Mouse (Mus musculus): ENCODE measurements around the gene Srgap3.
"Not testable (repeated sequence)": the region's sequence is repeated elsewhere in the genome, so short reads cannot be mapped to it uniquely, and the experiment has no call there.

Gene Srgap3

DNA sequence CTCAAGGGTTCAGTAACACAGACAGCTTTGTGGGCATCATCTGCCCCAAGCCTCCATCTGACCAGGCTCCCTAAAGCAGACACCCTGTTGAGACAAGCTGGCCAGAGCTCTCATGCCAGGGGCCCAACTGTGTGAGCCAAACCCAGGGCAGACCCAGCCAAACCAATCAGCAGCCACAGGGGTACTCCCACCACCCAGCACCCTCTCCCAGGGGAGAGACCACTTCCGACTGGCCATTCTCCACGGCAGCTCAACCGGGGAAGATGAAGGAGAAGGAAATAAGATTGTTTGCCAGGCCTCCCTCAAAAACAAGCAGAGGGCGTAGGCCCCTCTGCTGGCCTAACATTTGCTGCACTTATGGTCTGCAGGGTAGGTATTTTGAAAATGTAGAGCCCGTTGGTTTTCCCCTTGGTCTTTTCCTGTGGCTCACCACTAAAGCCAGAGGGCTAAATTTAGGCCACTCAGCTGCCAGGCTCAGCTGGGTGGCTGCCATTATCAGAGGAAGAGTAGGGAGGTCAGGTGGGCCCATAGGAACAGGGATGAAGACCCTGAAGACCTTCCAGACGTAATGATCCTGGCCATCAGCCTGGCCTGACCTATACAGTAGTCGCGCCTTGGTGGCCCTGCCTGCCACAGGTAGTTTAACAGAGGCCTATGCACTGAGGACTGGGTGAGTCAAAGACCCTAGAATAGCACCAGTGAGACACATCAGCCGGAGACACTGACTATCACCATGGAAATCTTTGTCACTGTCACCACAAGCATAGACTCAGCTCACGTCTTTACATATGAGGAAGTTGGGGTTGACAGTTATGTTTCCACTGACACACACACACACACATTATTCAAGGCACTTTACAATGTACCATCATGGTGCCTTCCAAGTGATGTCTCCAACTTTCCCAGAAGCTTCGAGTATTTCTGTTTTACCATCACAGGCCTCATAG, 85.4 kb downstream of the Srgap3 start:
- in situ Hi-C loops (cut with MseI, MboI) = no loop called here

GRCm38 (mm10) chr6:112860290-112860689, 86.8 kb downstream of the Srgap3 start:
- in situ Hi-C loops (cut with MseI, MboI) = not testable (repeated sequence)

DNA sequence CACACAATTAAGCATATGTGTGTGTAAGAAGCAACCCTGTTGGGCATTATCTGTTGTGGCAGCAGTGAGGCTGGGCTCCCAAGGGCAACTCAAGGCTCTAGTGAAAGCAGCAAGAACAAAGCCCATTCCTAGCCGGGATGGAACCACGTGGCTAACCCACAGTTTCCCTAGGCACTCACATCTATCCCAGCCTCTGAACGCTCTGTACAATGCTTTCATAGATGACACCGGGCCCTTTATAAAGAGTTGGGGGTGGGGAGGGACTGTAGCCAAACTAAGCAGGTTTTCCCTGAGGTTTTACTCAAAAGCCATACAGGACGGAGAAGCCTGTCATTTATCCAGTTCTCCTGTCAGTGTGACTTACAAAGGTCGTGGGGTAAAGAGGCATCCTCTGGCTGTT, 90.0 kb downstream of the Srgap3 start:
- in situ Hi-C loops (cut with MseI, MboI) = no loop called here

GRCm38 (mm10) chr6:112855183-112855582, 91.9 kb downstream of the Srgap3 start:
- in situ Hi-C loops (cut with MseI, MboI) = no loop called here

GRCm38 (mm10) chr6:112852261-112853235, 94.5 kb downstream of the Srgap3 start:
- in situ Hi-C loops (cut with MseI, MboI) = no loop called here

GRCm38 (mm10) chr6:112850745-112851144, 96.3 kb downstream of the Srgap3 start:
- in situ Hi-C loops (cut with MseI, MboI) = no loop called here

DNA sequence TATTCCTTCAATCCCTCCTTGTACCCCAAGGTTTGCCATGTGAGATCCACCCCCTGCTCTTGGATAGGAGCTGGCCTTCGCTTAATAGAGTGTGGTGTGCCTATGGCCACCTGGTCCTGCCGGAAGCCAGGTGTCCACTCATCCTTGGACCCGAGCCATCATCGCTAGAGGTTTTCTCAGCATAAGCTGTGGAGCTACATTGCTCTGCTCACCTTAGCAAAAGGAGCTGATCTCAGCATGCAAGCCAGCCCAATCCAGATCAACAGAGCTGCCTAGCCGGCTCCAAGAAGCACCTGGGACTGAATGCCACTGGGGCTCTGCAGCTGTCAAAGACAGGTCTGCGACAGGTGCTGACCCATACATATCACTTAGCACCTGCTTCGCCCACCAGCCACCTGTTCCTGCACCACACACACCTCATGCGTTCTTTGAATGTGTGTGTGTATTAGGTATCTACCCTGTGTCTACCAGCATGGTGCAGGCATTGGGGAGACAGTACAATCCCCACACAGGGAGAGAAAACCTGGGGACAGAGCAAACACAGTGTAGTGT, 98.4 kb downstream of the Srgap3 start:
- in situ Hi-C loops (cut with MseI, MboI) = no loop called here

GRCm38 (mm10) chr6:112846863-112847262, 100.2 kb downstream of the Srgap3 start:
- in situ Hi-C loops (cut with MseI, MboI) = no loop called here

DNA sequence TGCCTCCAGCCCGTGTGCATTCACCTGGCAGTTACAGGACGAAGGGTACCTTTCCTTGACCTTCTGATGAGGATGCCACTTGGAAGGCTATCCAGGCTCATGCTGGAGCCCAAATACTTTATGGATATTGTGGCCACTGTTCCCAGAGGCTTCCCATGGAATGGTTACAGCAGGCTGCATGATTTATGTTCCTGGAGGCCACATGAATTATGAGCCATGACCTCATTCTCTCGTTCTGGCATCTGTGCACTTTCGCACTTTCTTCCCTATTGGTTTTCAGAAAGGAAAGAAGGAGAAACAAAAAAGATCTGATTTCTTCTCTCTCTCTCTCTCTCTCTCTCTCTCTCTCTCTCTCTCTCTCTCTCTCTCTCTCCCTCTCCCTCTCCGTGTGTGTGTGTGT, 104.6 kb downstream of the Srgap3 start:
- in situ Hi-C loops (cut with MseI, MboI) = no loop called here

DNA sequence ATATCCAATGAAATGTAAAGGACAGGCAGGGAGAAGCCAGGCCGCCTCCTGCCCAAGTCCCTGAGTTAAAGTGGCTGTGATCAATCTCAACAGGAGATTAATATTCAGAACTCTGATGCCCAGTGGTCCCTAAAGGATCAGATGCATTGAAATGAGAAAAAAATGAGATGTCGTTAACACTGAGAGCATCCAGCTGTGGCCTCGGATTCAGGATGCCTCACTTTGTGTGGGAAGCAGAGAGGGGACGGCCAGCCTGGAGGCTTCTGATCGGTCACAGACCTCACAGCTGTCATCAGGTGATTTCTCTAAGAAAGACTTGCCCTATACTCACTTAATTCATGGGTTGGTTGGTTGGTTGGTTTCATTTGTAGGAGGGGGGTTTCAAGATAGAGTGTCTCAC, 106.7 kb downstream of the Srgap3 start:
- in situ Hi-C loops (cut with MseI, MboI) = no loop called here

GRCm38 (mm10) chr6:112839391-112839790, 107.7 kb downstream of the Srgap3 start:
- in situ Hi-C loops (cut with MseI, MboI) = no loop called here

- in situ Hi-C loops (cut with MseI, MboI) = no loop called here
Observed at GRCm38 (mm10) chr6:112838879-112839278, 108.2 kb downstream of the Srgap3 start.

DNA sequence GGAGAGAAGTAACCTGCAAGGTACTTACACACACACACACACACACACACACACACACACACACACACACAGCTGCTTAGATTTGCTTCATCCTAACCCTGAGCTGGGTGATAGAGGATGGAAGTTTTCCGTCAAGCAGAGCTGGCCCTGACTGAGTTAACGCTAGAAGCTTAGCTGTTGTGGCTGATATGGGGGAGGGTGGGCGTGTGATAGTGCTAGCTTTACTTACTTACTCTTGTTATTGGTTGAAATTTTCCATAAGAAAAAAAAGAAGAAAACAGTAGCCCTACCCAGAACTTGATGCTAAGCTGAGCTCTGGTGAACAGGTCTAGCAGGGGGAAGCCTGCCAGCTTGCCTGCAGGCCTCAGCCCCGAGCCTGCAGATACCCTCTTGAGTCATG, 110.4 kb downstream of the Srgap3 start:
- in situ Hi-C loops (cut with MseI, MboI) = no loop called here

GRCm38 (mm10) chr6:112835413-112835812, 111.7 kb downstream of the Srgap3 start:
- in situ Hi-C loops (cut with MseI, MboI) = no loop called here

DNA sequence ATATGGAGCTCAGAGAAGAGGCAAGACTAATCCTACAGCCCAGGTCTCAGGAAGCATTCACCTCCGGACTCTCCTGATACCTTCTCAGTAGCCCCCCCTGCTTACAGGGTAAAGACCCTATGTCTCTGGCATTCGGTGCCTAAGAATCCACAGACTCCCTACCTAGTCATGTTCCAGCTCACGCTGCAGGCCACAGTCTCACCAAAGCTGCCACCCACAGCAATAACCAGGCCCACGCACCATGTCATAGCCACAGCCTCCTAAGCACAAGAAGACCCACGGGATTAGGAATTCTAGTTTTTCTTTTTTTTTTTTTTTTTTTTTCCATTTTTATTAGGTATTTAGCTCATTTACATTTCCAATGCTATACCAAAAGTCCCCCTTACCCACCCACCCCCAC, 112.6 kb downstream of the Srgap3 start:
- in situ Hi-C loops (cut with MseI, MboI) = no loop called here

GRCm38 (mm10) chr6:112833763-112834162, 113.3 kb downstream of the Srgap3 start:
- in situ Hi-C loops (cut with MseI, MboI) = no loop called here

DNA sequence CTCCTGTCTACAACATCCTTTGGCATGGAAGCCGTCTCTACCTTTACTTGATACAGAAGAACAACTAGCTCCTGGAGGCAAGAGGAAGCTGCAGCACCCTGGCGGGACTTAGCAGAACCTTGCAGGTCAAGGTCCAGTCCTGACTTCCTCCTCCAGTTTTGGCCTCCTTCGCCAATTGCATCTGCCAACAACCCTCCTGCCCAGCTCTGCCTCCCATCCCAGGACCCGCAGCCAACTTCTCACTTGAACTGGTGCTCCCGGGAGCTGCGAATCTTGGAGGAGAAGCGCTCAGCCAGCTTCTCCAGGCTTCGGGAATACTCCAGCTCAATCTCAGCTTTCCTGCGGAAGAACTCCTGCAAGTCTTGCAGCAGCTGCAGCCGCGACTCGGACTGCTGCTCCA, 117.9 kb downstream of the Srgap3 start:
- in situ Hi-C loops (cut with MseI, MboI) = no loop called here

DNA sequence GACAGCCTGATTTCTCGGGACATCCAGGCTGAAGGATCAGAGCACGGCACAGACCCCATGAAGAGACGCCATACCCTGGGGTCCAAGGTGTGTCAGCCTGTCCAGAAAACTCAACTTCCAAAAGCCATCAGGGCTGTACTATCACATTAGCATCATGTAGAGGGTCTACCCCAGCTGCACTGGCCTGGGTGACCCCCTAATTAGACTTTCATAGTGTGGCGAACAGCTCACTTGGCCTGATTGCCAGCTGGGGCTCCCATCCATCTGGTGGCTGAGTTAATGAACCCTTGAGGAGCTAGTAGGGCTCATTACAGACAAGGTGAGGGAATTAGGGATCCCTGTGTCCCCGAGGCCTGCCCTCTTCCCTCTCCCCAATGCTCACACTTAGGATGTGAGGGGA, 118.6 kb downstream of the Srgap3 start:
- in situ Hi-C loops (cut with MseI, MboI) = no loop called here

GRCm38 (mm10) chr6:112825657-112826056, 121.4 kb downstream of the Srgap3 start:
- in situ Hi-C loops (cut with MseI, MboI) = no loop called here

GRCm38 (mm10) chr6:112823096-112823495, 124.0 kb downstream of the Srgap3 start:
- in situ Hi-C loops (cut with MseI, MboI) = no loop called here

DNA sequence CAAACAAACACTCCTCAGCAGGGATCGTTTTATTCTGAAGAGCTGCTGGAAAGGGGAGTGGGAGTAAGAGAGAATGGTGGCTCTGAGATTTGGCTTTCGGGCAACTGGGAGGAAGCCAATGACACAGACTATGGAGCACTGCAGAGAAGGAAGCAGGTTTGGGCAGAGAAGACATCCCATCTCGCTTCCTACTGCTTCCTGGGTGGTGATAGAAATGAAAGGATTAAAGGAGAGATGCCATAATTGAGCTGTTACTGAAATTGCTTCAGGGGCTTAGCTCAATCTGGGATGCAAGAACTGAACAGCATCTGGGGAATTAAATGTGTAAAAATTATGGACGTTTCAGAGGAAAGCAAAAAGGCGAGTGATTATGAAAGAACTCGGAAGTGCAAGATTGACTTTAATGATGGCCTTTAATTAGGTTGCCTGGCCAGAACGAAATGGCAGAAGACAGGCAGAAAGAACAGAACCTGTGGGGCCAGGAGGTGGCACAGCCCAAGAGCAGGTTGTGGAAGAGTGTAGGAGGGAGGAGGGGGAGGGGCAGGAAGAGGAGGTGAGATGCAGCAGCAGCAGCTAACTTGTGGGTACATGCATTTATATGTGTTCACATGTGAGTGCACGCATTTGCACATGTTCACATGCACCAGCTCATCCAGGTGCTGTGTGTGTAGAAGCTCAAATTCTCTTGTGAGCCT, 126.6 kb downstream of the Srgap3 start:
- in situ Hi-C loops (cut with MseI, MboI) = no loop called here

Measured in mouse trophoblast stem cell (cell line).